Mouse (Mus musculus) spleen, postnatal 36 days (tissue): Measurements from ENCODE around the gene Anxa9.
"Not testable (repeated sequence)": the region's sequence is repeated elsewhere in the genome, so short reads cannot be mapped to it uniquely, and the experiment has no call there.

Source experiments
- DNase-seq, 2 experiments: peaks; one replicate each; pipeline ENCODE4 v3.0.0; 2022; ENCODE audit warnings: low spot score in 2 of 2, mixed read lengths in 1 of 2

The Anxa9 gene

GRCm38 (mm10) chr3:95307100-95307499 lies at the start of gene Anxa9:
Gene Anxa9, minus strand, starts transcription at chr3:95307176.
- DNase-seq: no peak

GRCm38 (mm10) chr3:95355911-95356544 lies 49.1 kb upstream of the Anxa9 start:
- not testable (repeated sequence) for DNase-seq

- DNase-seq: peak; percentile 22 to 46
Measured at GRCm38 (mm10) chr3:95349491-95349890, 42.5 kb upstream of the Anxa9 start.

GRCm38 (mm10) chr3:95348343-95348742 lies 41.4 kb upstream of the Anxa9 start:
- not testable (repeated sequence) for DNase-seq

GRCm38 (mm10) chr3:95346454-95346853 lies 39.5 kb upstream of the Anxa9 start:
- DNase-seq: no peak

GRCm38 (mm10) chr3:95343356-95344000 lies 36.5 kb upstream of the Anxa9 start:
- not testable (repeated sequence) for DNase-seq

- no peak for DNase-seq
Measured at GRCm38 (mm10) chr3:95338251-95338650, 31.3 kb upstream of the Anxa9 start.

GRCm38 (mm10) chr3:95337345-95337744 lies 30.4 kb upstream of the Anxa9 start:
- no peak for DNase-seq

- no peak for DNase-seq
Measured at GRCm38 (mm10) chr3:95331528-95331927, 24.6 kb upstream of the Anxa9 start.

- DNase-seq: no peak
Measured at GRCm38 (mm10) chr3:95328803-95329404, 21.9 kb upstream of the Anxa9 start.

GRCm38 (mm10) chr3:95324454-95325144 lies 17.6 kb upstream of the Anxa9 start:
- DNase-seq: no peak

- no peak for DNase-seq
Measured at GRCm38 (mm10) chr3:95323429-95323828, 16.5 kb upstream of the Anxa9 start.

- DNase-seq: no peak
Measured at GRCm38 (mm10) chr3:95319701-95320625, 13.0 kb upstream of the Anxa9 start.

GRCm38 (mm10) chr3:95319110-95319509 lies 12.1 kb upstream of the Anxa9 start:
- no peak for DNase-seq

- no peak for DNase-seq
Measured at GRCm38 (mm10) chr3:95318548-95318947, 11.6 kb upstream of the Anxa9 start.

- peak; percentile 47 to 65 for DNase-seq
Measured at GRCm38 (mm10) chr3:95317414-95318080, 10.6 kb upstream of the Anxa9 start.

GRCm38 (mm10) chr3:95315844-95316550 lies 9.0 kb upstream of the Anxa9 start:
- DNase-seq: no peak

- peak; percentile 94 for DNase-seq
Measured at GRCm38 (mm10) chr3:95315094-95315843, 8.3 kb upstream of the Anxa9 start.

GRCm38 (mm10) chr3:95314486-95315093 lies 7.6 kb upstream of the Anxa9 start, which contains the start of gene Cers2:
Gene Cers2, plus strand, starts transcription at chr3:95314791.
- DNase-seq: no peak
